Mouse (Mus musculus) liver, adult 2 months (tissue): ENCODE measurements around the gene Tlr5. TPM values are rescaled to one million over a fixed set of nuclear protein-coding genes. Genes with fewer than 3 reads are reported as not detected.

Experiments used
- DNase-seq: peaks from one replicate; pipeline ENCODE4 v3.0.0-alpha.2; 2011; ENCODE audit warnings: low read depth, low spot score; ENCODE audit errors: extremely low read depth
- H3K27ac ChIP-seq: fragments of 200-500 bp; replicated peaks from 2 replicates; pipeline ENCODE4 v1.5.1; 2012; ENCODE audit warnings: low read depth, mild to moderate bottlenecking, control low read depth, inconsistent platforms, low read length; ENCODE audit not compliant: insufficient read depth
- H3K27me3 ChIP-seq: fragments of 200-500 bp; 2 replicates; pipeline ENCODE4 v1.6.1; 2012; ENCODE audit warnings: mild to moderate bottlenecking, moderate library complexity, low read length, inconsistent platforms; ENCODE audit not compliant: control insufficient read depth, insufficient read depth
- H3K36me3 ChIP-seq: fragments of 200-500 bp; 2 replicates; pipeline ENCODE4 v1.6.1; 2012; ENCODE audit warnings: low read length, inconsistent platforms; ENCODE audit not compliant: control insufficient read depth, insufficient read depth
- H3K4me1 ChIP-seq: fragments of 200-500 bp; 2 replicates; pipeline ENCODE4 v1.6.1; 2011; ENCODE audit warnings: low read length; ENCODE audit not compliant: control insufficient read depth, insufficient read depth
- H3K4me3 ChIP-seq: fragments of 200-500 bp; 2 replicates; pipeline ENCODE4 v1.5.1; 2011; ENCODE audit warnings: low read depth, mild to moderate bottlenecking, control low read depth, low read length, moderate library complexity; ENCODE audit not compliant: insufficient read depth
- H3K79me2 ChIP-seq: fragments of 200-500 bp; 2 replicates; pipeline ENCODE4 v1.6.1; 2012; ENCODE audit warnings: inconsistent platforms, mild to moderate bottlenecking, low read length, moderate library complexity; ENCODE audit not compliant: control insufficient read depth, insufficient read depth
- H3K9ac ChIP-seq: fragments of 200-500 bp; 2 replicates; pipeline ENCODE4 v1.6.1; 2012; ENCODE audit warnings: low read depth, mild to moderate bottlenecking, control low read depth, inconsistent platforms, low read length
- CTCF ChIP-seq: fragments of 200-500 bp; IDR thresholded peaks from 2 replicates; pipeline ENCODE4 v1.5.1; 2011; ENCODE audit warnings: low read depth, low read length, control low read depth
- POLR2A ChIP-seq: fragments of 200-500 bp; IDR thresholded peaks from 2 replicates; pipeline ENCODE4 v1.6.1; 2011; ENCODE audit warnings: low read length, control low read depth; ENCODE audit not compliant: insufficient read depth; ENCODE audit errors: extremely low read depth
- WGBS: fragments of 180-500 bp; shearing (Covaris S2); methylation state at CpG from one replicate; pipeline ENCODE4 v1.1.7; 2018; 5-methylcytosine and 5-hydroxymethylcytosine counted together
- polyA plus RNA-seq: library from polyadenylated mRNA; depleted of rRNA; stranded (reverse); fragments of >200 nt; gene quantifications from 2 replicates; pipeline ENCODE4 v1.2.3, GENCODE M21; 2012
- total RNA-seq: library from RNA; depleted of rRNA; stranded (reverse); fragments of >200 nt; gene quantifications from 2 replicates; pipeline ENCODE4 v1.2.3, GENCODE M21; 2014

Tlr5 gene
- total and polyA plus RNA-seq, 2 experiments: 3.2 to 6.3 TPM

- DNase-seq: peak; percentile 42
Observed at GRCm38 (mm10) chr1:182956186-182956960, 1.8 kb downstream of the Tlr5 start.

GRCm38 (mm10) chr1:182957001-182957757 is 2.6 kb downstream of the Tlr5 start:
- peak overlapping the region; percentile 96 for H3K27ac ChIP-seq
- H3K79me2 ChIP-seq: no peaks in the 10 kb centered on the region
- TF ChIP-seq CTCF (no peak), POLR2A (0 out of 2 replicates have a peak, but pooled peaks have one; percentile 18)
- no peaks in the 10 kb centered on the region for H3K36me3 ChIP-seq
- DNase-seq: peak; percentile 95
- no peak overlapping the region for H3K4me3 ChIP-seq
- H3K4me1 ChIP-seq: peaks cover 28% of the 10 kb centered on the region
- peak overlapping the region; percentile 53; the same call in 1 of the 2 replicates for H3K9ac ChIP-seq
- H3K27me3 ChIP-seq: no peaks in the 10 kb centered on the region
- 32% methylated on average over 16 of the region's 16 CpGs for WGBS

More at GRCm38 (mm10) chr1:182956186-182956960, 1.8 kb downstream of the Tlr5 start:
- WGBS: 70% methylated on average over 12 of the region's 12 CpGs
- Histone ChIP-seq H3K36me3 (no peaks in the 10 kb centered on the region), H3K4me1 (peaks cover 28% of the 10 kb centered on the region), H3K9ac (peak overlapping the region; percentile 49), H3K79me2 (no peaks in the 10 kb centered on the region), H3K27me3 (no peaks in the 10 kb centered on the region), H3K27ac (peak overlapping the region; percentile 96), H3K4me3 (no peak overlapping the region)
- no peak for TF ChIP-seq POLR2A
- no peak for TF ChIP-seq CTCF

- no peaks in the 10 kb centered on the region for H3K27me3 ChIP-seq
- no peaks in the 10 kb centered on the region for H3K79me2 ChIP-seq
- DNase-seq: peak; percentile 83
- no peaks in the 10 kb centered on the region for H3K36me3 ChIP-seq
- peak overlapping the region; percentile 30; the same call in 1 of the 2 replicates for H3K9ac ChIP-seq
- 31% methylated on average over 13 of the region's 13 CpGs for WGBS
- H3K4me3 ChIP-seq: no peak overlapping the region
- H3K4me1 ChIP-seq: peaks cover 28% of the 10 kb centered on the region
- H3K27ac ChIP-seq: peak overlapping the region; percentile 96
- TF ChIP-seq CTCF: no peak
- no peak for TF ChIP-seq POLR2A
Observed at GRCm38 (mm10) chr1:182957826-182958544, 3.4 kb downstream of the Tlr5 start.

- no peaks in the 10 kb centered on the region for H3K79me2 ChIP-seq
- 54% methylated on average over 3 of the region's 3 CpGs for WGBS
- TF ChIP-seq POLR2A (no peak), CTCF (no peak)
- no peaks in the 10 kb centered on the region for H3K36me3 ChIP-seq
- no peak overlapping the region for H3K4me3 ChIP-seq
- peaks cover 28% of the 10 kb centered on the region for H3K4me1 ChIP-seq
- H3K27me3 ChIP-seq: no peaks in the 10 kb centered on the region
- peak overlapping the region; percentile 96 for H3K27ac ChIP-seq
- no peak for DNase-seq
- H3K9ac ChIP-seq: peak overlapping the region; percentile 11; the same call in 1 of the 2 replicates
Observed at GRCm38 (mm10) chr1:182958824-182959223, 4.2 kb downstream of the Tlr5 start.

- WGBS: 2% methylated on average over 17 of the region's 17 CpGs
- TF ChIP-seq CTCF (no peak), POLR2A (no peak)
- Histone ChIP-seq H3K27ac (peak overlapping the region; percentile 96; the same call in 1 of the 2 replicates), H3K27me3 (no peaks in the 10 kb centered on the region), H3K36me3 (no peaks in the 10 kb centered on the region), H3K4me1 (peaks cover 27% of the 10 kb centered on the region), H3K9ac (peak overlapping the region; percentile 11; the same call in 1 of the 2 replicates), H3K4me3 (no peak overlapping the region; the same call in 1 of the 2 replicates), H3K79me2 (no peaks in the 10 kb centered on the region)
- DNase-seq: peak; percentile 52
Observed at GRCm38 (mm10) chr1:182959251-182959691, 4.7 kb downstream of the Tlr5 start.
